Mouse (Mus musculus) right cerebral cortex, adult 2 months (tissue): ENCODE measurements around the gene Dok1.

Source experiments
- DNase-seq, 2 experiments: peaks; one replicate each; pipeline ENCODE4 v3.0.0; 2021 to 2022; ENCODE audit warnings: low spot score in 2 of 2

Dok1 gene

DNA sequence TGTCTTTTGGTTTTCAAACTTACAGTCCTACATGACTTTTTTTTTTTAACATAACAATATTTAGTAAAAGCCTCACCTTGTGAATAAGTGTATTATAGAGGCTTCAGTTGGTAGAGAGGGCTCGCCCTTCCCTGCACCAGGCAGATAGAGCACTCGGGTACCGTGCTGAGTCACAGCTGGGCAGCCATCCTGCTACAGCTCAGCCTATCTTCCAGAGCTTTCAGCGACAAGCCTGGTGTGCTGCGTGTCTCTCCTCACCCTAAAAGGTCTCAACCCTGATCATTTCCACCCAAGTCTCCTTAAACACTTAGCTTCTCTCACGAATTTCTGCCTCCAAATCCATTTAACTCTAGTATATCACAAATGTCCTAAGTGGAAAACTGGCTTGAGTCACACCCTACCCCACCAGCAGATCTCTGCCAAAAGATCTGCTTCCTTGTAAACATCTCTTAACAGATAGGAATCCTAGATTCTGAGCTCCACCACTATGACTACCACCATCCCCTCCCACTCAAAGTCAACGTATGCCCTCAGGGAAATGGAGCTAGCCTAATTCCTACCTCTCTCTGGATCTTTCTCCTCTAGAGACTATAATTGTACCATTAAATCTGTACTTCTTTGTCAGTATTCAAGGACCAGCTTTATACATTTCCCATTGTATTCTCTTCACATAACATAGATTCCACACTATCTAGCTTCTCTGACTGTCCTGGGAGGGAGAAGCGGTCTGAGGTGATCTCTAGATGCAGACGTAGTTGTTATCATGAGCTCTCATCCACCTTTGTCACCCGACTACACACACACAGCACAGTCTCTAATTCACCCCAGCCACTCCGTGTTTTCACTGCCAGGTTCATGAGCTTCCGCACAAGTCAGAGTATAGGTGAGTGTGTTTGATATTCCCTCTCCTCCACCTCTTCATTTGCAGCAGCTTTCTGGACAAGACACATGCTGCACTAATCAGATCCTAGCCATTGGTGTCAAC lies 18.5 kb downstream of the Dok1 start:
- DNase-seq, result no peak

DNA sequence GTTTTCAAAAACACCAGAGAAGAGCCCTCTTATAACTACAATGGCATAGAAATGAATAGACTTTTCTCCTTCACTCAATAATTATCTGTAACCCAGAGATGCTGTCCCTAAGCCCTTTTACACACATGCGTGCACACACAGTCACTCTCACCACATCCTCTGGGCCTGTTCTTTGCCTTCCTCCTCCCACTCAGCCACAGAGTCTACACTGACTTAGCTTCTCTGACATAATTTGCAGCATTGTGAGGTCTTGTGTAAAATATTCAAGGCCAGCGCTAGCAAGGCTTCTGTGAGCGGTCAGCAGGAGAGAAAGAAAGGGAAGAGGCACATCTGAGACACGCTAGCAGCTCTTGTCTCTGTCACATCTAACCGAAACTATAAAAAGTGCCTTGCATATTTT lies 19.8 kb downstream of the Dok1 start:
- no peak for DNase-seq

DNA sequence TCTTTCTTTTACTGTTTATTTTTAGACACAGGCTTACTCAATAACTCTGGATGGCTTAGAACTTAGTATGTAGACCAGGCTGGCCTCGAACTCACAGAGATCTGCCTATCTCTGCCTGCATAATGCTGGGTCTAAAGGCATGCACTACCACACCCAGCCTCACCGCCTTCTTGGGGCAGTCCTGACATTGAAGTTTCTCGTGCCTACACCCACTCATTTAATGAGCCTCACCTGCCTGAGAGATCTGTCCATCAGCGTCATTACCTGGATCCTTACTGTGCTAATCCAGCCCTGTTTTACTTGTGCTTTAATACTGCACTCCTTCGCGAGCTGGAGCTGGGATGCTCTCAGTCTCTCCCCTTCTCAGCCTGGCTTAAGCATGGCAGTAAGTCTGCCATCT lies 21.5 kb downstream of the Dok1 start:
- DNase-seq, result no peak

DNA sequence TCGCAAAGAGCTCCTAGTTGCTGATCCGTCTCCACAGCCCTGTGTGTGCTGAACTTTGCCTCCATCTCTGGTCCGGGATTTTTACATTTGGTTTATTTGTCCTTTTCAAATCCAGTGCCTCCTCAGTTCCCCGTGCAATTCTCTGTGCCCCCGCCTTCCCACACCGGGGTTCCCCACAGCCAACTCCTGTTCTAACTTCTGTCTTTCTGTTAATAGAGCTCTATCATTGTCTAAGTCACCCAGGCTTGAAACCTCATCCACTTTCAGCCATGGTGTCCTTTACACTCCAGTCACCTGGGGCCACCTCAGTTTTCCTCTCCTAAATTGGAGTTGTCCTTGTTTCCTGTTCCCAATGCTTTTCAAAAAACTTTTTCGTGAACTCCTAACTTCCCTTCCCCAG lies 22.0 kb downstream of the Dok1 start:
- DNase-seq, result no peak

DNA sequence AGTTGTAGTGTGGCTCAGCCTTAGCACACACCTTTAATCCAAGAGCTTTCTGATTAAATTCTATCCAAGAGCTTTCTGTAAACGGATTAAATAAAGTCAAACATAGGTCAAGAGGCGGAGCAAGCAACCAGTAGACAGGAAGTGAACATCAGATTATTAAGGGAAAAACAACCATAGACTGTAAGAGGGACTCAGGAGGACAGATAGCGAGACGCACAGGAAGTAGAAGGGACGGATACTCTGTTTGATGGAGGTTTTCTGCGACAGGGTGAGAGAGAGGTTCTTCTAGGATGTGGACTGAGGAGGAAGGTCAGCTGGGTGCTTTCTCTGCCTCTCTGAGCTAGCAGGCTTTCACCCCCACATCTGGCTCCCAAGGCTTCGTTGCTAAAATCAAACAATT lies 23.3 kb downstream of the Dok1 start:
- DNase-seq, result no peak

DNA sequence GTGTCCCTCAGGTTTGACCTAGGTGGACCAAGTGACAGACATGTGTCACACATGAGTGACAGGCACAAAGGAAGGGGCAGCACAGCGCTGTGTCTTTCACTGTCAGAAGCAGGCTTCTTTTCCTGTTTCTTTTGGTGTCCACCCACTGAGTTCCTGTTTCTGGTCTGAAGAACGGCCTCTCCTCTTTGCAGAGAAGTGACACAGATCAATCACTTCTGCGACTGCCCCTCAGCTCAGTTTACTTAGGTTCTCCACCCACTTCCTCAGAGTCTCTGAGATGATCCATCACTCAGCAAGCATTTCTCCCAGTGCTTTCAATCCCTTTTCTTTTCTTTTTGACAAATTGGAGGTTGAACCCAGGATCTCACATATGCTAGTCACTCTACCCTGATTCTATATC lies 24.6 kb downstream of the Dok1 start:
- no peak for DNase-seq

DNA sequence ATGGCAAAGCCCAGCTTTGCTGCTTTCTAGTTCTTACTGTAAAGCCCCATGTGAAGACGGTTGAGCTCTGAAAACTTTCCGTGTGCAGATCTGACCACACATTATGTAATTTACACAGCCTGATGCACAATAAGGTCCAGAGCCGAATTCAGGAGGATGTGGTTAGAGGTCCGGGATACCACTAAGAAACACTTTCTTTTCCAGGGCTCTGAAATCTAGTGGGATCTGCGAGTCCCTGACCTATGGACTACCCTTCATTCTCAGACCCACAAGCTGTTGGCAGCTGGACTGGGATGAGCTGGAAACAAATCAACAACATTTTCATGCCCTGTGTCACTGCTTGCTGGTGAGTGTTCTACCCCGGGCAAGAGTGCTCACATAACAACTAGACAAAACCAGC lies 27.2 kb downstream of the Dok1 start:
- DNase-seq, result no peak

DNA sequence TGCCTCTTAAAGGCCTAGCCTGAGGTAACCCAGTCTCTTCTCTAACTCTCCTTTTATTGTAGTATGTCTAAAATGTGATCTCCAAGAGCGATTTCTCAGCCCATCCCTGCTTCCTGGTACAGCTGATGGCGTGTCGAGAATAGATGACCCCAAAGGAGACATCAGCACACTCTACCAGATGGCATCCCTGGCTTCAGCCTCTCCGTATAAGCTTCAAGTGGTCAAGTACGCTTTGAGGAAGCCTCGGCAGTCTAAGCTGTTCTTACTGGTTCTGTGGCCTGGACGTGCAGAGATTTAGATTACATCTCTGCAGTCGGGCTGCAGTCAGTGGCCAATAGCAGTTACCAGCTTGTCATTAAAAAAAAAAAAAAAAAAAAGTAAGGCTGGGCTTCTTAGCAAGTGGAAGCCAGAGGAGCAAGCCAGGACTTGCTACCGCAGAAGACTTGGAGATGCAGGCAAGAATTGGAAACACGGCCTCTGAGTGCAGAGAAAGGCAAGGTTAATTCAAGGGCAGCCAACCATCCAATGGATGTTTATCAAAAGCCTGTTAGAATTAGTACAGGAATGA lies 27.7 kb downstream of the Dok1 start:
- no peak for DNase-seq

DNA sequence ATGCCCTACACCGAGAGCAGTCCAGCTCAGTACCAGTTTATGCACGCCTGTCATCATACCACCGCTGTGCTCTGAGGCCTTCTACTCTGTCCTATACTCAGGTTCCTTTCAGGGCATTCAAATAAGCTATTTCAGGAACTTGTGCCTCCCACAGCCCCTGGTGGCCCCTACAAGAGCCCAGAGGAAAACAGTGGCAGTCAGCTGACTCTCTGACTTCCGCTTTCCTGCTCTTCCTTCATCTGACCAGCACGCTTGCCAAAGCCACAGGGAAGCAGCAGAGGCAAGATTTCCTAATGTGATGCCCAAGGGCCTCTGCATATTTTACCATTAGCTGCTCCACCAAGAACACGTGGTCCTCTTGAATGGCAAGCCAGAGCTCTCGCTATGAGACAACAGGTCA lies 28.4 kb downstream of the Dok1 start:
- no peak for DNase-seq

DNA sequence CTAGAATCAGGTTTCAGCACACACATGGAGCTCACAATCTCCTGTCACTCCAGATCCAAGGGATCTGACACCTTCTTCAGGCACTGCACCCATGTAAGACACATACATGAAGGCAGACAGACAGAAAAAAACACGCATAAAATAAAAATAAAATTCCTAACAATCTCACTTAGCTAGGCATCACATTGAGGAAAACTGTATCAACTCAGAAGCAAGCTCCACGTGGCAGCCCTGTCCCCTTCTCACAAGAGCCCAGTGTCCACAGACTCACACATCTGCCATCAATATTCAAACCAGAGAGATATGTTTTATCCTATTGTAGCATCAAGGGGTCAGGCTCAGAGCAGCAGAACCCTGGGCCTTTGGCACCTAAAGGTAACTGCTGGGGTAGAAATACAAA lies 29.0 kb downstream of the Dok1 start:
- no peak for DNase-seq

DNA sequence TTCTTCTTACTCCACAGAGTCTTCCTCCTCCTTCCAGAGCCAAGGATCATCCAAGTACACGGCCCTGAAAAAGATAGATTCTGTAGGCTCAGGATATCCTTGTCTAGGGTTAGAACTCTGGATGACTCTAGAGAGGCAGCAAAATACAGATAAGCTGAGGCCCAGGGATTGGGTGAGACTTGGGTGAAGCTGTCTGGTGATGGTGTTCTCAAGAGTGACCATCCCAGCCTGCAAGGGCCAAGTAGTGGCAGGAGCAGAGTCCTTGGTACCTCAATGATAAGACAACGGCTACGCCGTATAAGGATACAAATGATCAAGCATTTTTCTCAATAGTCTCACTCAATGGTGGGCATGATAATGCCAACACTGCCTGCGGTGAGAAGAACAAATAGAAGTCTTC lies 29.4 kb downstream of the Dok1 start:
- no peak for DNase-seq

DNA sequence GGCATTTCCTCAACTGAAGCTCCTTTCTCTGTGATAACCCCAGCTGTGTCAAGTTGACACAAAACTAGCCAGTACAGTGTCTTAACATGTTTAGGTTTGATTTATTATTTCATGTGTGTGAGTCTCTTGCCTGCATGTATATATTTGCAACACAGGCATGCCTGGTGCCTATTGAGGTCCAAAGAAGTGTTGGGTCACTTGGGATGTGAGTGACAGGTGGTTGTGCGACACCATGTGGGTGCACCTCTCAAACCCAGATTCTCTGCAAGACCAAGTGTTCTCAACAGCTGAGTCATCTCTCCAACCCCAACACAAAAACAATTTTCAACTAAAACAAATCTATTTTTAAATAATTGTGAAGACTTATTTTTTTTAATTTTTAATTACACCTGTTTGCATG lies 30.2 kb downstream of the Dok1 start:
- DNase-seq, result no peak

DNA sequence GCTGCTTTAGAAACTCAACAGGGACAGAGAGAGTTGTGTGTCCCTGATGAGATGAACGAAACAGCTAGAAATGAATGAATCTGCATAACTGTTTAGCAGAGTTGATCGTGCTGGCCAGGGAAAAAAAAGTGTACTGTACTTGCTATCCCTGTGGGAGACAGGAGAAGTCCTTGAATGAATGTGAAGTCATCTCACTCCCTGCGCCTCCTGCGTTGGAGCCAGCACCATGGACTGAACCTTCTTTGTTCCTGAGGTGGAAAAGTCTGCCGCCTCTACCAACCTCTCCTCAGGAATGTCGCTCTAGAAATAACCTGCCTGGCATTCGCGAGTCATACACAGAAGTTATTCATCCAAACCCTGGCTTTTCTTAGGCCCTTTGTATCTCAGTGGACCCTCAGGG lies 33.3 kb downstream of the Dok1 start:
- DNase-seq, result no peak

DNA sequence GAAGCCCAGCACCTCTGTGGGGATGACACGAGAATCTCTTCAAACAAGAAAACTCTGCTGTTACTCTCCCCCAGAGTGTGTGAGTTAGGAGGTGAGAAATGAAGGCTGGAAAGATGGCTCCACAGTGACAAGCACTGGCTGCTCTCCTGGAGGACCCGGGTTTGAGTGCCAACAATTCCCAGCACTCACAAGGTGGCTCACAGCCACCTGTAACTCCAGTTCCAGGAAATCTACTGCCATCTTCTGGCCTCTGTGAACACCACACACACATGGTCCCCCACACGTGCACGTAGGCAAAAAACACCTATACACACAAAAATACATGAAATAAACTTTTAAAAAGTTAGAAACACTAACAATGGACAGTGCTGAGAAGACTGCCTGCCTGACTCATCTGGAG lies 34.9 kb downstream of the Dok1 start:
- no peak for DNase-seq

DNA sequence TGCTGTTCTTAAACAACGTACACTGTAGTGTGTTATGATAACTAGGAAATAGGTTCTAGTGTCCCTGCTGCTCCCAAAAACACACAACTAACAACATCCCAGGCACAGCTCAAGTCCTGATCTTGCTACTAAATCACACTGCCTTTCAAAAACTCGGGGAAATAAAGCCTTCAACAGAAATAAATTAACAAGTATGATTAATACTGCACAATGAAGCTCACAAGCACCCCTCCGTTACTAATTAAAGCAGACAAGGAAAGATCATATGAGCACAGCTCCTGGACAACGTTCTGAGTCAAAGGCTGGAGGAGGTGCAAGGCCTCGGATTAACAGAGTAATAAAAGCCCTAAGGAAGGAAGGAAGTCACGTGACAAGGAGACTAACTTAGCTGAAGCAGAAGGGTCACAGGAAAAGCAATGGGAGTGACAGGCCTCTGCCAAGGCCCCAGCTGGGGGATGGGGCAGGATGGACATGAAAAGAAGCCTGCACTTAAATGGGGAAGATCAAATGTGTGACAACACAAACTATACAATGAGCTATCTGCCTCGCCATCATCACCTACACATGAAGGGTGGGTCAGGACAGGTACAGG lies 35.7 kb downstream of the Dok1 start:
- DNase-seq, result no peak

DNA sequence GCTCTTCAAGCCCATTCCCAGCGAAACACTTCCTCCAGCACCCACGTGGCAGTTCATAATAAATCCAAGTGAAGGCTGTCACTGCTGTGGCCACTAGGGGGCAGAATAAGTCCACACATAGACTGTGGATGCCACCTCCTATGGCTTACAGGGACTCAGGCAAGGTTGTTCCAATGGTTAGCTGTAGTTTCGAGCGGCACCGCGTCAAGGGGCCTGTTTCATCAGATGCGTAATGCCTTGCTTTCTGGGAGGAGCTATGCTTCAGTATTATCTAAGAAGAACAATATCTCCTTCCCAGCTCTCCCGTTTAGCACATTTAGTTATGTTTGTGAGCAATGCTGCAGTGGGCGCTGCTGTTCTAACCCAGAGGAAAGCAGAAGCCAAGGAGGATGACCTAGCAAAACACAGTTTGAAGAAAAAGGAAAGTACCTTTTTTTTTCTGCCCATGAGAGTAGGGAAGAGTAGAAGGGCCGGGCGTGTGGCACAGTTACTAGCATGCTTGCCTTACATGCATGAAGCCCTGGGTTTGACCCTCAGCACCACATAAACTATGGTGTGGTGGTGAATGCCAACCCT lies 36.4 kb downstream of the Dok1 start:
- DNase-seq, result peak; percentile 97

DNA sequence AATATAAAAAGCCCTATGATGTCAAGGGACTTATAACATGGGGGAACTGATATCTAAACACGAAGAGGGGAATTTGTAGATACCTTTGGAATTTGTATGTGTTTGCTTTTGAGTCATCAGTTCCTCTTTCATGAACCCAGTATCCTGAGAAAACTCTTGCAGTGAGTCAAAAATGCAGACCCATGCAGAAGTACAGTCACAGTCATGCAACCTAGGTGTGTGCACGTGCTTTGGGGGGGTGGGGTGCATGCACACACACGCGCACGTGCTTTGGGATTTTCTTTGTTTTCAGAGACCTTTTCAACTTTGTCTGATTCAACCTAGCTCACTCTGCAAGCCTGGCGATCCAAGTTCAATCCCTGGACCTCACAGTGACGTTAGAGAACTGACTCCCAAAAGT lies 38.9 kb downstream of the Dok1 start:
- DNase-seq, result no peak

DNA sequence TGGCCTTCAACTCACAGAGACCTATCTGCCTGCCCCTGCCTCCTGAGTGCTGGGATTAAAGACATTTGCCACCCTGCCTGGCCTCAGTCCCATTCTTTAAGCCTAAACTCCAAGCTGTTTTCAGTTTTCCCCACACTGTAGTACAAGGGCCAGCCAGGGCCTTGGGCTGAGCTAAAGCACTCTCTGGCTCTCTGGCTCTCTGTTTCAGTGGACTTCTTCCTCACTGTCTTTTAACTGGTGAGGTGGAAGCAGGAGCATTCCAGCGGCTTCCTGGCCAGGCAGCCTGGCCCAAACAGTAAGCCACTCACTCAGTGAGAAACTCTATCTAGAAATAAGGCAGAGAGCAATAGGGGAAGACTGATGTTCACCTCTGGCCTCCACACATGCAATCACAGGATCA lies 39.6 kb downstream of the Dok1 start:
- DNase-seq, result no peak

DNA sequence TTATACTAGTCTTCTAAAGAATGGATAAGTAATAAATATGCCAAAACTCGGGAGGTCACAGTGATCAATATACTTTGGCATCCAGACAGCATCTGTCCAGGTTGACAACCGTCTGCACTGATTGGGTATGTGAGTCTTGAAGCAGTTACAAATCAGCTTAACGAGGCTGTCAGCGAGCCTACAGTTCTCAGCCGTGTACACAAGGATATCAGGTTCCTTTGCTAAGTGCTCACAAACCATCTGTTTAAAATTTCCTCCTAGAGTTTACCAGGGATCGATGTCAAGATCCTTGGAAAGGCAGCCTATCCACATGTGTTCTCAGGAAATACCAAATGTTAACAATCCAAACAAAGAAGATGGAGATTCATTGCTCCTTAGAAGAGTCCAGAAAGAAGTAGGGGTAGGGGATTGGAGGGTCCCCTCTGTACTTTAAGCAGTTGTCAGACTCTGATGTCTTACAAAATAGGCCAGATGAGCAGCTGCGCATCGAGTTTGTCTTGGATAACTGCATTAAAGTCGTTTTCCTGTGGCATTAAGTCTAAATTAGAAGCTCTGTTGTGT lies 45.8 kb downstream of the Dok1 start:
- DNase-seq, result no peak
